Mouse (Mus musculus) pancreas, adult 10 weeks (tissue): ENCODE results near the gene Sergef. TPM values are rescaled to one million over a fixed set of nuclear protein-coding genes. Genes with fewer than 3 reads are reported as not detected.

Source experiments
- polyA plus RNA-seq: library from polyadenylated mRNA; stranded (reverse); fragments of 350-450 nt; fragmentation: Illumina TruSeq; extraction: RNeasy Lipid Tissue Mini Kit (QIAGEN cat#74804); gene quantifications from one replicate; pipeline ENCODE4 v1.2.3, GENCODE M21; 2015; ENCODE audit warnings: low read depth, low replicate concordance; ENCODE audit not compliant: insufficient read depth

Gene Sergef
- polyA plus RNA-seq, result 3.1 TPM

DNA sequence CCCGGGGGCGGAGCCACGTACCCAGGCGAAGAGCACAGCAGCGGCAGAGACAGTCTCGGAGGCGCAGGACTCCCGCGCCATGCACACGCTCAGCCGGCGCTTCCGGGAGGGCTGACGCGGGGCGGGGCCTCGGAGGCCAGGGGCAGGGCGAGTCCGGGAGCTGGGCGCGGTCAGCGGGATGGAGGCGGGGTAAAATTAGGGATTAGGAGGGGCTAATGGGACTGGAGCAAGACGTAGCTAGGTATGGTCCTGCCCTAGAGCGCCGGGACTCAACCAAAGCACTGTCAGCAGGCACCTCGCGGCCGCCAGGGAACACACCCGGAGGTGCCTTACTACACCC lies at the start of gene Sergef:
Sergef (minus strand) TSS at position 116 of the 340 bp plus-strand sequence.

DNA sequence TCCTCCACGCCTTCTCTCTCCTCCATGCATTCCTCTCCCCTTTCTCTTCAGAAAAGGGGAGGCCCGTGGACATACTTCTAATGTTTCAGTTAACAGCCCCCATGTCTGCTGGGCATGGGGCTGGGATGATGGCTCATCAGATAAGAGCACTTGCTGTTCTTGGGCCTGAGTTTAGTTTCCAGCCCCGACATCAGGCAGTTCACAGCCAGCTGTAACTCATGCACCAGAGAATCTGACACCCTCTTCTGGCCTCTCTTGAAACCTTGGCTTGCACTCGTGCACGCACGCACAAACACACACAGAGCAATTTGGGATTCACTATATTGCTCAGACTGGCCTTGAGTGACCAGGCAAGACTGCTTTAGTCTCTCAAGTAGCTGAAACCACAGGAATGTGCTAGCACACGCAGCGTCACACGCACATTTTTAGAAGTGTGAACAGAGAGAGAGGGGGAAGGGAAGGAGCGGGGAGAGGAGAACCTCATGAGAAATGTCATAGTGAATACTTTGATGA lies 32.6 kb upstream of the Sergef start, which contains the start of gene Tph1:
Tph1 (minus strand) TSS at position 378 of the 513 bp plus-strand sequence.

DNA sequence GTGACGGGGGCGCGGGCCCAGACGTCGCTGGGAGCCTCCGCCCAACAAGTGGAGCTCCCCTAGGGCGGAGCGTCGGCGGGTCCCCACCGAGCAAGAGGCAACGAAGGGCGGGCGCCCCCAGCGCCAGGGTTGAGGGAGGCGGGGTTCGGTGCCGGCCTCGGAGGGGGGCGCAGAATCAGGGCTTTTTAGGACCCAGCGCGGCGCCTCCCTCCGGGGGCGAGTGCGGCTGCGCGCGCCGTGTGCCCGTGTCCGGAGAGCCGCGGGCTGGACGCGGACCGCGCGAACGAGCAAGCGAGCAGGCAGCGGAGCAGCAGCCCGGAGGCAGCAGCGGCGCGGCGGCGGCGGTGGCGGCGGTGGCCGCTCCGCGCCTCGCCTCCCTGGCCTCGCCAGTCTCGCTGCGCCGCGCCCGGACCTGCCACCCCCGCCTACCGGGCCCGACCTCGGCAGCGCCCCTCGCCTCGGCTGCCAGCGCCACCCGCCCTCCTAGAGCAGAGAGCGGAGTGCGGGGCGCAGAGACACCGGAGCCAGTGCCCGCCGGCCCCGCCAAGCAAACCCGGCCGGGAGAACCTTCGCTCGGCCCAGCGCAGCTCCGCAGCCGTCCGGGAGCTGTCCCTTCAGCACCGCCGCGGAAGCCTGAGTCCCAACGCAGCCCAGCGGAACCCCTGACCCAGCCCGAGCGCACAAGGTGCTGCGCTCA lies 243.2 kb downstream of the Sergef start, which contains the start of gene Kcnc1:
Kcnc1 (plus strand) TSS at position 267 of the 697 bp plus-strand sequence.

Other genes with a start within 250 kb of the Sergef start
- not detected for gene Kcnc1, start 243.3 kb downstream of the Sergef start, polyA plus RNA-seq
- gene Tph1, start 32.7 kb upstream of the Sergef start, polyA plus RNA-seq, result not detected
- gene Saal1, start 70.9 kb upstream of the Sergef start, polyA plus RNA-seq, result 1.6 TPM
- 4.4 TPM for gene Saa3, start 75.9 kb upstream of the Sergef start, polyA plus RNA-seq
- not detected for gene Saa4, start 92.8 kb upstream of the Sergef start, polyA plus RNA-seq
- gene Saa1, start 103.2 kb upstream of the Sergef start, polyA plus RNA-seq, result not detected
- gene Saa2, start 112.0 kb upstream of the Sergef start, polyA plus RNA-seq, result not detected
- 8.7 TPM for gene Hps5, start 156.3 kb upstream of the Sergef start, polyA plus RNA-seq
- 6.1 TPM for gene Gtf2h1, start 156.3 kb upstream of the Sergef start, polyA plus RNA-seq
- 36.2 TPM for gene Ldha, start 201.7 kb upstream of the Sergef start, polyA plus RNA-seq
- gene Ldhc, start 221.4 kb upstream of the Sergef start, polyA plus RNA-seq, result not detected